Mouse (Mus musculus): ENCODE results near the gene Rcc2. TPM values are rescaled to one million over a fixed set of nuclear protein-coding genes. Genes with fewer than 3 reads are reported as not detected.
A peak's percentile ranks its signal among the peaks of the same experiment; 100 is the strongest.

The Rcc2 gene
- total RNA-seq, 2 experiments from 2014 or later = 5.9 to 8.8 TPM

- Histone ChIP-seq H3K4me3 (peak overlapping the region; percentile 91), H3K27ac (peak overlapping the region; percentile 98)
- TF ChIP-seq CTCF (IDR thresholded peaks at IDR 0.05) = no peak
- intact Hi-C loops (cut with DNase I) = no loop called here
- no peak for DNase-seq
Observed at GRCm38 (mm10) chr4:140703636-140704035, 3.3 kb downstream of the Rcc2 start.

- no peak for DNase-seq
- no peak for TF ChIP-seq CTCF (IDR thresholded peaks at IDR 0.05)
- intact Hi-C loops (cut with DNase I) = no loop called here
- Histone ChIP-seq H3K4me3 (peak overlapping the region; percentile 91; the same call in 1 of the 2 replicates), H3K27ac (peak overlapping the region; percentile 98)
Observed at GRCm38 (mm10) chr4:140704166-140704565, 3.8 kb downstream of the Rcc2 start.

- H3K4me3 ChIP-seq = 0 out of 2 replicates have a peak overlapping the region, but pooled peaks have one; percentile 24
- peak overlapping the region; percentile 88 for H3K27ac ChIP-seq
- TF ChIP-seq CTCF (IDR thresholded peaks at IDR 0.05) = no peak
- peak; percentile 81 for DNase-seq
- intact Hi-C loops (cut with DNase I) = no loop called here
Observed at GRCm38 (mm10) chr4:140707615-140708014, 7.3 kb downstream of the Rcc2 start.

- TF ChIP-seq CTCF (IDR thresholded peaks at IDR 0.05) = no peak
- DNase-seq = no peak
- Histone ChIP-seq H3K27ac (peak overlapping the region; percentile 88), H3K4me3 (0 out of 2 replicates have a peak overlapping the region, but pooled peaks have one; percentile 2)
- intact Hi-C loops (cut with DNase I) = no loop called here
Observed at GRCm38 (mm10) chr4:140708297-140708927, 8.1 kb downstream of the Rcc2 start.

GRCm38 (mm10) chr4:140709111-140709510 is 8.8 kb downstream of the Rcc2 start:
- intact Hi-C loops (cut with DNase I) = no loop called here
- TF ChIP-seq CTCF (IDR thresholded peaks at IDR 0.05) = no peak
- no peak for DNase-seq
- H3K4me3 ChIP-seq = no peak overlapping the region
- peak overlapping the region; percentile 88 for H3K27ac ChIP-seq

GRCm38 (mm10) chr4:140709617-140710016 is 9.3 kb downstream of the Rcc2 start:
- H3K4me3 ChIP-seq = no peak overlapping the region
- intact Hi-C loops (cut with DNase I) = no loop called here
- TF ChIP-seq CTCF (IDR thresholded peaks at IDR 0.05) = no peak
- no peak for DNase-seq
- H3K27ac ChIP-seq = peak overlapping the region; percentile 88

GRCm38 (mm10) chr4:140710781-140711180 is 10.4 kb downstream of the Rcc2 start:
- Histone ChIP-seq H3K4me3 (no peak overlapping the region), H3K27ac (peak overlapping the region; percentile 88)
- intact Hi-C loops (cut with DNase I) = no loop called here
- no peak for TF ChIP-seq CTCF (IDR thresholded peaks at IDR 0.05)
- peak; percentile 62 for DNase-seq

GRCm38 (mm10) chr4:140711360-140711759 is 11.0 kb downstream of the Rcc2 start:
- no peak for TF ChIP-seq CTCF (IDR thresholded peaks at IDR 0.05)
- intact Hi-C loops (cut with DNase I) = no loop called here
- DNase-seq = peak; percentile 90
- Histone ChIP-seq H3K27ac (peak overlapping the region; percentile 88), H3K4me3 (no peak overlapping the region)

GRCm38 (mm10) chr4:140713480-140714365 is 13.4 kb downstream of the Rcc2 start:
- H3K4me3 ChIP-seq = peak overlapping the region; percentile 1; the same call in 1 of the 2 replicates
- peak overlapping the region; percentile 84 for H3K27ac ChIP-seq
- peak; percentile 97 for DNase-seq
- intact Hi-C loops (cut with DNase I) = loop anchor here (1.0 kb wide), 1 partner anchor 34 kb away; no protein-coding TSS in a partner anchor
- TF ChIP-seq CTCF (IDR thresholded peaks at IDR 0.05) = peak; percentile 96

- no peak for DNase-seq
- Histone ChIP-seq H3K4me3 (0 out of 2 replicates have a peak overlapping the region, but pooled peaks have one; percentile 3), H3K27ac (peak overlapping the region; percentile 71)
- intact Hi-C loops (cut with DNase I) = loop anchor here (1.0 kb wide), 1 partner anchor 35 kb away; no protein-coding TSS in a partner anchor
- TF ChIP-seq CTCF (IDR thresholded peaks at IDR 0.05) = no peak
Observed at GRCm38 (mm10) chr4:140714586-140714985, 14.2 kb downstream of the Rcc2 start.

GRCm38 (mm10) chr4:140716994-140717393 is 16.7 kb downstream of the Rcc2 start:
- Histone ChIP-seq H3K27ac (no peak overlapping the region), H3K4me3 (no peak overlapping the region)
- no peak for DNase-seq
- intact Hi-C loops (cut with DNase I) = no loop called here
- no peak for TF ChIP-seq CTCF (IDR thresholded peaks at IDR 0.05)

GRCm38 (mm10) chr4:140718436-140718835 is 18.1 kb downstream of the Rcc2 start:
- peak overlapping the region; percentile 35; the same call in 1 of the 2 replicates for H3K27ac ChIP-seq

GRCm38 (mm10) chr4:140720091-140720490 is 19.8 kb downstream of the Rcc2 start:
- no peak for DNase-seq
- intact Hi-C loops (cut with DNase I) = no loop called here
- TF ChIP-seq CTCF (IDR thresholded peaks at IDR 0.05) = no peak
- Histone ChIP-seq H3K4me3 (no peak overlapping the region), H3K27ac (no peak overlapping the region)

More at GRCm38 (mm10) chr4:140718436-140718835, 18.1 kb downstream of the Rcc2 start:
- intact Hi-C loops (cut with DNase I) = no loop called here
- H3K4me3 ChIP-seq = no peak overlapping the region
- no peak for DNase-seq
- TF ChIP-seq CTCF (IDR thresholded peaks at IDR 0.05) = no peak

Measured in gastrocnemius, adult 2 months (tissue).